Mouse (Mus musculus) MEL (cell line): ENCODE results near the gene Lgi2. TPM values are rescaled to one million over a fixed set of nuclear protein-coding genes. Genes with fewer than 3 reads are reported as not detected.

Experiments used
- DNase-seq: peaks from one replicate; pipeline ENCODE4 v3.0.0; 2011; ENCODE audit warnings: low read depth, low spot score
- H3K27ac ChIP-seq: 2 replicates; pipeline ENCODE4 v1.5.1; 2012; ENCODE audit warnings: low read depth, mild to moderate bottlenecking, control low read depth, low read length, moderate library complexity; ENCODE audit not compliant: control insufficient read depth
- H3K27me3 ChIP-seq, 2 experiments: fragments of 150-350 bp in 1 of 2; sonication (generic) in 1 of 2; 2 replicates each; pipeline ENCODE4 v1.6.1; 2012; ENCODE audit warnings: low read length in 2 of 2, mild to moderate bottlenecking in 2 of 2, improper control_type of control experiment in 1 of 2, moderate library complexity in 1 of 2; ENCODE audit not compliant: insufficient read depth in 2 of 2, control insufficient read depth in 1 of 2
- H3K36me3 ChIP-seq, 2 experiments: 2 replicates each; pipeline ENCODE4 v1.6.1; 2012 to 2014; ENCODE audit warnings: low read length in 2 of 2, improper control_type of control experiment in 1 of 2, inconsistent platforms in 1 of 2, mild to moderate bottlenecking in 1 of 2; ENCODE audit not compliant: insufficient read depth in 2 of 2, control insufficient read depth in 1 of 2
- H3K4me1 ChIP-seq, 2 experiments: fragments of 150-350 bp in 1 of 2; sonication (generic) in 1 of 2; 2 replicates each; pipeline ENCODE4 v1.6.1; 2012; ENCODE audit warnings: low read length in 2 of 2, improper control_type of control experiment in 1 of 2, mild to moderate bottlenecking in 1 of 2; ENCODE audit not compliant: insufficient read depth in 2 of 2, control insufficient read depth in 1 of 2
- H3K4me3 ChIP-seq, 2 experiments: fragments of 150-350 bp in 1 of 2; sonication (generic) in 1 of 2; 2 replicates each; pipeline ENCODE4 v1.5.1; 2012; ENCODE audit warnings: low read depth in 2 of 2, low read length in 2 of 2, mild to moderate bottlenecking in 2 of 2, moderate library complexity in 2 of 2, control low read depth in 1 of 2, improper control_type of control experiment in 1 of 2; ENCODE audit not compliant: control insufficient read depth in 1 of 2, insufficient read depth in 1 of 2
- H3K79me2 ChIP-seq: 2 replicates; pipeline ENCODE4 v1.6.1; 2012; ENCODE audit warnings: mild to moderate bottlenecking, low read length, moderate library complexity; ENCODE audit not compliant: control insufficient read depth, poor library complexity, insufficient read depth
- H3K9ac ChIP-seq: 2 replicates; pipeline ENCODE4 v1.6.1; 2012; ENCODE audit warnings: low read depth, mild to moderate bottlenecking, control low read depth, low read length, moderate library complexity; ENCODE audit not compliant: control insufficient read depth, poor library complexity, severe bottlenecking
- H3K9me3 ChIP-seq: fragments of 150-350 bp; sonication (generic); replicated peaks from 2 replicates; pipeline ENCODE4 v1.6.1; 2012; ENCODE audit warnings: mild to moderate bottlenecking, low read length, improper control_type of control experiment, moderate library complexity; ENCODE audit not compliant: insufficient read depth
- BHLHE40 ChIP-seq: IDR thresholded peaks from 2 replicates; pipeline ENCODE4 v1.6.1; 2012; ENCODE audit warnings: low read depth, mild to moderate bottlenecking, inconsistent platforms, low read length, improper control_type of control experiment, borderline replicate concordance
- CHD1 ChIP-seq: IDR thresholded peaks from 2 replicates; pipeline ENCODE4 v1.6.1; 2012; ENCODE audit warnings: low read depth, mild to moderate bottlenecking, inconsistent platforms, low read length, improper control_type of control experiment
- CHD2 ChIP-seq: IDR thresholded peaks from 2 replicates; pipeline ENCODE4 v1.6.1; 2011; ENCODE audit warnings: low read length, improper control_type of control experiment
- E2F4 ChIP-seq: IDR thresholded peaks from 2 replicates; pipeline ENCODE4 v1.6.1; 2011; ENCODE audit warnings: low read depth, low read length, improper control_type of control experiment, borderline replicate concordance
- EP300 ChIP-seq, 2 experiments: IDR thresholded peaks; 2 replicates each; pipeline ENCODE4 v1.6.1; 2011; ENCODE audit warnings: improper control_type of control experiment in 2 of 2, low read length in 2 of 2, low read depth in 1 of 2, mild to moderate bottlenecking in 1 of 2
- GATA1 ChIP-seq: IDR thresholded peaks from 2 replicates; pipeline ENCODE4 v1.6.1; 2011; ENCODE audit warnings: low read depth, low read length, improper control_type of control experiment
- HCFC1 ChIP-seq: IDR thresholded peaks from 2 replicates; pipeline ENCODE4 v1.6.1; 2012; ENCODE audit warnings: low read depth, mild to moderate bottlenecking, inconsistent platforms, low read length, improper control_type of control experiment, moderate library complexity
- JUND ChIP-seq: IDR thresholded peaks from 2 replicates; pipeline ENCODE4 v1.6.1; 2011; ENCODE audit warnings: low read depth, mild to moderate bottlenecking, improper control_type of control experiment, low read length
- KAT2A ChIP-seq: conservative IDR thresholded peaks from 2 replicates; pipeline ENCODE4 v1.6.1; 2012; ENCODE audit warnings: low read depth, low read length, improper control_type of control experiment, inconsistent platforms
- MEF2A ChIP-seq: IDR thresholded peaks from 2 replicates; pipeline ENCODE4 v1.6.1; 2014; ENCODE audit warnings: low read depth, mild to moderate bottlenecking, inconsistent platforms, low read length, improper control_type of control experiment; ENCODE audit not compliant: poor library complexity, insufficient replicate concordance, severe bottlenecking; ENCODE audit errors: extremely low read depth
- MXI1 ChIP-seq: IDR thresholded peaks from 2 replicates; pipeline ENCODE4 v1.6.1; 2011; ENCODE audit warnings: mild to moderate bottlenecking, low read depth, low read length, improper control_type of control experiment
- MYB ChIP-seq: IDR thresholded peaks from 2 replicates; pipeline ENCODE4 v1.6.1; 2011; ENCODE audit warnings: mild to moderate bottlenecking, low read depth, low read length, improper control_type of control experiment
- NELFE ChIP-seq: IDR thresholded peaks from 2 replicates; pipeline ENCODE4 v1.6.1; 2011; ENCODE audit warnings: low read depth, low read length, improper control_type of control experiment
- NRF1 ChIP-seq: IDR thresholded peaks from 2 replicates; pipeline ENCODE4 v1.6.1; 2014; ENCODE audit warnings: low read depth, mild to moderate bottlenecking, inconsistent platforms, low read length, improper control_type of control experiment, moderate library complexity; ENCODE audit not compliant: poor library complexity, insufficient read depth, severe bottlenecking
- POLR2A ChIP-seq, 2 experiments: IDR thresholded peaks; 2 replicates each; pipeline ENCODE4 v1.6.1; 2011 to 2012; ENCODE audit warnings: low read length in 2 of 2, mild to moderate bottlenecking in 2 of 2, control low read depth in 1 of 2, improper control_type of control experiment in 1 of 2, low read depth in 1 of 2, moderate library complexity in 1 of 2; ENCODE audit not compliant: control insufficient read depth in 1 of 2, insufficient read depth in 1 of 2, poor library complexity in 1 of 2
- POLR2AphosphoS2 ChIP-seq: IDR thresholded peaks from 2 replicates; pipeline ENCODE4 v1.6.1; 2011; ENCODE audit warnings: low read length, improper control_type of control experiment
- RAD21 ChIP-seq: IDR thresholded peaks from 2 replicates; pipeline ENCODE4 v1.6.1; 2011; ENCODE audit warnings: mild to moderate bottlenecking, low read depth, low read length, improper control_type of control experiment
- SIN3A ChIP-seq: IDR thresholded peaks from 2 replicates; pipeline ENCODE4 v1.6.1; 2012; ENCODE audit warnings: low read length, improper control_type of control experiment, inconsistent platforms
- SMC3 ChIP-seq: IDR thresholded peaks from 2 replicates; pipeline ENCODE4 v1.6.1; 2011; ENCODE audit warnings: low read depth, low read length, improper control_type of control experiment
- TAL1 ChIP-seq: IDR thresholded peaks from 2 replicates; pipeline ENCODE4 v1.6.1; 2012; ENCODE audit warnings: mild to moderate bottlenecking, inconsistent platforms, low read length, moderate library complexity, mixed read lengths
- TCF12 ChIP-seq: IDR thresholded peaks from 2 replicates; pipeline ENCODE4 v1.6.1; 2014; ENCODE audit warnings: low read depth, mild to moderate bottlenecking, inconsistent platforms, low read length, improper control_type of control experiment, moderate library complexity
- UBTF ChIP-seq: IDR thresholded peaks from 2 replicates; pipeline ENCODE4 v1.6.1; 2012; ENCODE audit warnings: low read depth, mild to moderate bottlenecking, inconsistent platforms, low read length, improper control_type of control experiment, moderate library complexity, borderline replicate concordance; ENCODE audit not compliant: insufficient read depth
- USF1 ChIP-seq: IDR thresholded peaks from 2 replicates; pipeline ENCODE4 v1.6.1; 2014; ENCODE audit warnings: low read depth, mild to moderate bottlenecking, inconsistent platforms, low read length, improper control_type of control experiment, moderate library complexity
- ZC3H11A ChIP-seq: IDR thresholded peaks from 2 replicates; pipeline ENCODE4 v1.6.1; 2012; ENCODE audit warnings: low read depth, mild to moderate bottlenecking, inconsistent platforms, low read length, improper control_type of control experiment
- ZKSCAN1 ChIP-seq: IDR thresholded peaks from 2 replicates; pipeline ENCODE4 v1.6.1; 2012; ENCODE audit warnings: low read depth, mild to moderate bottlenecking, inconsistent platforms, low read length, improper control_type of control experiment, moderate library complexity
- ZMIZ1 ChIP-seq: IDR thresholded peaks from 2 replicates; pipeline ENCODE4 v1.6.1; 2012; ENCODE audit warnings: low read depth, mild to moderate bottlenecking, inconsistent platforms, low read length, improper control_type of control experiment, moderate library complexity
- polyA plus RNA-seq, 2 experiments: library from polyadenylated mRNA; stranded (reverse) in 1 of 2; unstranded in 1 of 2; fragments of >175 nt in 1 of 2; fragments of >200 nt in 1 of 2; gene quantifications; 2 replicates each; pipeline versions ENCODE4 v1.2.1 to v1.2.4; 2012; ENCODE audit warnings: low replicate concordance in 2 of 2, low read depth in 1 of 2; ENCODE audit not compliant: insufficient read length in 2 of 2, insufficient read depth in 1 of 2, missing spikeins in 1 of 2
- total RNA-seq: library from RNA; depleted of rRNA; stranded (reverse); fragments of 300-350 nt; gene quantifications from 2 replicates; pipeline ENCODE4 v1.2.3, GENCODE M21; 2012

Lgi2 gene
- total and polyA plus RNA-seq, 3 experiments = not detected

DNA sequence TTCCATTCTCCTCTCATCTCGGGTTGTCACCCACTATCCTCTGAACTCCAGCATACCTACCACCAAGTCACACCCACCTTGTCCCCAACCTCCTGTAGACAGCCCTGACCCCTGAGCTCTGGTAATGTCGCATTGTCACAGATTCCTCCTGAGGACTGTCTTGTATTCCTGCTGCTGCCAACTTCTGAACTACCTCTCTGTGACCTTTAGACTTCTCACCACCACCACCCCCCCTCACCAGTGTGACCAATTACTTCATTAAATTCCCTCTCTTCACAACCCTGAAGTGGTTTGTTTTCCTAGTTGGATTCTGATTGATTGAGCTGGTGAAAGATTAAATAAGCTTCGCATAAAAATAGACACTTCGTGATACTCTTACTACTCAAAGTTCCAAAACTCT, 22.4 kb upstream of the Lgi2 start:
- H3K27me3 ChIP-seq = no peaks in the 10 kb centered on the region
- no peaks in the 10 kb centered on the region for H3K9me3 ChIP-seq
- TF ChIP-seq CHD2 (no peak), E2F4 (no peak), ZMIZ1 (no peak), ZKSCAN1 (no peak), JUND (no peak), TCF12 (no peak), POLR2A (IDR thresholded peaks at IDR 0.05; ENCODE audit: control insufficient read depth in 1 of 2, insufficient read depth in 1 of 2, low read depth in 1 of 2, low read length in 2 of 2, poor library complexity in 1 of 2) (no peak), ZC3H11A (no peak), POLR2AphosphoS2 (no peak), GATA1 (no peak), NELFE (no peak), RAD21 (no peak), UBTF (no peak), USF1 (no peak)
- no peaks in the 10 kb centered on the region for H3K79me2 ChIP-seq
- H3K4me3 ChIP-seq = no peak overlapping the region
- no peaks in the 10 kb centered on the region for H3K4me1 ChIP-seq
- no peak overlapping the region for H3K9ac ChIP-seq
- H3K36me3 ChIP-seq = no peaks in the 10 kb centered on the region
- no peak overlapping the region for H3K27ac ChIP-seq
- no peak for DNase-seq

GRCm38 (mm10) chr5:52587291-52587733, 21.1 kb upstream of the Lgi2 start:
- no peaks in the 10 kb centered on the region for H3K4me1 ChIP-seq
- no peaks in the 10 kb centered on the region for H3K36me3 ChIP-seq
- H3K79me2 ChIP-seq = no peaks in the 10 kb centered on the region
- no peak for DNase-seq
- no peak overlapping the region for H3K4me3 ChIP-seq
- H3K27ac ChIP-seq = no peak overlapping the region
- H3K9me3 ChIP-seq = no peaks in the 10 kb centered on the region
- TF ChIP-seq NRF1 (no peak), MEF2A (no peak), MXI1 (no peak), BHLHE40 (no peak), MYB (no peak), ZKSCAN1 (no peak), SIN3A (no peak), TAL1 (no peak), SMC3 (no peak), HCFC1 (no peak), JUND (no peak), RAD21 (no peak), CHD1 (no peak), TCF12 (no peak), ZMIZ1 (no peak), EP300 (IDR thresholded peaks at IDR 0.05; ENCODE audit: low read depth in 1 of 2, low read length in 2 of 2) (no peak), KAT2A (no peak)
- no peaks in the 10 kb centered on the region for H3K27me3 ChIP-seq
- H3K9ac ChIP-seq = no peak overlapping the region
